Mouse (Mus musculus) embryonic fibroblast, embryonic 13.5 days (primary cell): ENCODE measurements around the gene Leng1.
A peak's percentile ranks its signal among the peaks of the same experiment; 100 is the strongest.

Experiments
- CTCF ChIP-seq: IDR thresholded peaks from 2 replicates; pipeline ENCODE4 v1.5.1; 2011; ENCODE audit warnings: mild to moderate bottlenecking, control low read depth, low read length, moderate library complexity, borderline replicate concordance; ENCODE audit not compliant: insufficient read depth
- POLR2A ChIP-seq: IDR thresholded peaks from 2 replicates; pipeline ENCODE4 v1.6.1; 2011; ENCODE audit warnings: low read depth, mild to moderate bottlenecking, control low read depth, low read length, moderate library complexity

DNA sequence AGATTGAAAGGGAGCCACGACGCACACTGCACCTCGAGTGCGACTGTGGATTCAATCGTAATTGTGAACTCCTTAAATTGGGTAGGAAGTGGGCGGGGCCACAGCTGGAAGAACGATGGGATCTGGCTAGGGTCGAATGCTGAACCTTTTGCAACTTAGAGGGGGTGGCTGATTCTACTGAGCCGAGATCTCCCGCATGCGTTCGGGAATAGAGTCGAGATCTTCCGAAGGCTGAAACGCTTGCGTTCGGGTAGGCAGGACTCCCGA is 28.1 kb upstream of the Leng1 start:
- TF ChIP-seq CTCF = no peak
- TF ChIP-seq POLR2A = peak; percentile 97; the same call in 1 of the 2 replicates
